Mouse (Mus musculus): ENCODE results near the gene Npsr1. TPM values are rescaled to one million over a fixed set of nuclear protein-coding genes. Genes with fewer than 3 reads are reported as not detected.

The Npsr1 gene
- polyA plus RNA-seq, 2 experiments: 0.02 to 0.13 TPM

DNA sequence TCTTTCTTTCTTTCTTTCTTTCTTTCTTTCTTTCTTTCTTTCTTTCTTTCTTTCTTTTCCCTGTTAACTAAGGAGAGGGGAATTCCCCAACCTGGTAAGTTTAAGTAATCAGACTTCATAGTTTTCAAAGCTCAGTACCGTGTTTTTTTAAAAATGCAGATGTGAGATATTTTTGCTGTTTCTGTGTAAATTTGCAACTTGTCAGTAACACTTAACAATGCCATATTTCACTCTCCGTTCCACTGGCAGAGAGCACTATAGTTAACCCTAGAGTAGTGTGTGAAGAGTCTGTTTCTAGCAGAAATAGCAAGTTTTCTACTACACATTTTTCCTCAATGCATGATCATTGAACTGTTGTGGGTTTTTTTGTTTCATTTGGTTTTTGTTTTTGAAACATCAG is 730 bp downstream of the Npsr1 start:
- H3K27ac ChIP-seq: no peak overlapping the region
- H3K9ac ChIP-seq (replicated peaks): no peak overlapping the region
- H3K9me3 ChIP-seq (ENCODE audit: control insufficient read depth, low read length): no peaks in the 10 kb centered on the region
- H3K36me3 ChIP-seq (replicated peaks; ENCODE audit: control insufficient read depth, insufficient read depth, low read depth): no peaks in the 10 kb centered on the region
- H3K4me2 ChIP-seq (ENCODE audit: low read depth): no peak overlapping the region
- no peaks in the 10 kb centered on the region for H3K4me1 ChIP-seq (replicated peaks; ENCODE audit: control insufficient read depth in 2 of 2, insufficient read depth in 2 of 2, low read length in 1 of 2)
- no peak overlapping the region for H3K4me3 ChIP-seq (ENCODE audit: insufficient read depth in 1 of 2, low read depth in 2 of 2, low read length in 2 of 2)
- DNase-seq (ENCODE audit: low read depth in 3 of 3, low spot score in 3 of 3) (no peak), ATAC-seq (ENCODE audit: insufficient read depth) (no peak)
- H3K27me3 ChIP-seq (ENCODE audit: control insufficient read depth, insufficient read depth, low read length): no peaks in the 10 kb centered on the region
- TF ChIP-seq EP300 (IDR thresholded peaks at IDR 0.05; ENCODE audit: low read depth): no peak
- TF ChIP-seq CTCF (IDR thresholded peaks at IDR 0.05; ENCODE audit: low read depth): no peak
- WGBS (ENCODE audit: insufficient replicate concordance): 54% methylated on average over 2 of the region's 2 CpGs

- no peak overlapping the region for H3K9ac ChIP-seq (replicated peaks)
- ATAC-seq (ENCODE audit: insufficient read depth) (no peak), DNase-seq (ENCODE audit: low read depth in 3 of 3, low spot score in 3 of 3) (no peak)
- no peak overlapping the region for H3K4me2 ChIP-seq (ENCODE audit: low read depth)
- H3K27ac ChIP-seq: no peak overlapping the region
- H3K9me3 ChIP-seq (ENCODE audit: control insufficient read depth, low read length): no peaks in the 10 kb centered on the region
- TF ChIP-seq EP300 (IDR thresholded peaks at IDR 0.05; ENCODE audit: low read depth) (no peak), CTCF (IDR thresholded peaks at IDR 0.05; ENCODE audit: low read depth) (no peak)
- no peaks in the 10 kb centered on the region for H3K36me3 ChIP-seq (replicated peaks; ENCODE audit: control insufficient read depth, insufficient read depth, low read depth)
- no peaks in the 10 kb centered on the region for H3K27me3 ChIP-seq (ENCODE audit: control insufficient read depth, insufficient read depth, low read length)
- H3K4me3 ChIP-seq (ENCODE audit: insufficient read depth in 1 of 2, low read depth in 2 of 2, low read length in 2 of 2): no peak overlapping the region
- no peaks in the 10 kb centered on the region for H3K4me1 ChIP-seq (replicated peaks; ENCODE audit: control insufficient read depth in 2 of 2, insufficient read depth in 2 of 2, low read length in 1 of 2)
- WGBS (ENCODE audit: insufficient replicate concordance): 67% methylated on average over 4 of the region's 4 CpGs
These were observed 1.8 kb downstream of the Npsr1 start for GRCm38 (mm10) chr9:24099631-24100030.

- Histone ChIP-seq H3K36me3 (replicated peaks; ENCODE audit: control insufficient read depth, insufficient read depth, low read depth) (no peaks in the 10 kb centered on the region), H3K27me3 (ENCODE audit: control insufficient read depth, insufficient read depth, low read length) (no peaks in the 10 kb centered on the region), H3K9ac (replicated peaks) (no peak overlapping the region), H3K4me1 (replicated peaks; ENCODE audit: control insufficient read depth in 2 of 2, insufficient read depth in 2 of 2, low read length in 1 of 2) (no peaks in the 10 kb centered on the region), H3K9me3 (ENCODE audit: control insufficient read depth, low read length) (no peaks in the 10 kb centered on the region), H3K27ac (no peak overlapping the region), H3K4me2 (ENCODE audit: low read depth) (no peak overlapping the region), H3K4me3 (ENCODE audit: insufficient read depth in 1 of 2, low read depth in 2 of 2, low read length in 2 of 2) (no peak overlapping the region)
- TF ChIP-seq EP300 (IDR thresholded peaks at IDR 0.05; ENCODE audit: low read depth) (no peak), CTCF (IDR thresholded peaks at IDR 0.05; ENCODE audit: low read depth) (peak; percentile 54)
- ATAC-seq (ENCODE audit: insufficient read depth): no peak
- whole genome bisulfite sequencing (ENCODE audit: insufficient replicate concordance): 35% methylated on average over 4 of the region's 4 CpGs
- peak in 2 of 3 experiments; percentile 0 to 1 for DNase-seq (ENCODE audit: low read depth in 3 of 3, low spot score in 3 of 3)
These were observed 21.6 kb downstream of the Npsr1 start for GRCm38 (mm10) chr9:24119423-24119822.

DNA sequence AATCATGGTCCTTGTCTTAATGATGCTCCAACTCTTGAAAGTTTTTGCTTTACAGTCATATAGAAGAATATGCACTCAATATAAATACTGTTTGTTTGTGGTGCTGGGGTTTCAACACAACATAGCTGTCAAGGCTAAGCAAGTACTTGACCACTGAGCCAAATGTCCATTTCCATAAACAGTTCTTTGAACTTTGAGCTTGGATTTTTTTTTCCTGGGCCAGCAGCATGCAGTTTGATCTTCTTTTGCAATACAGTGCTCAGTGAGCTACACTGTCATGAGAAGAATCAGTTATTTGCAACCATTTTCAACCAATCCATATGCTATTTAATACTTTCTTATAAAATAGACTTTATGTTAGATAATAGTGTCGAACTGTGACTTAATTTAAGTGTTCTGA is 35.3 kb downstream of the Npsr1 start:
- no peaks in the 10 kb centered on the region for H3K36me3 ChIP-seq (replicated peaks; ENCODE audit: control insufficient read depth, insufficient read depth, low read depth)
- no peak overlapping the region for H3K4me2 ChIP-seq (ENCODE audit: low read depth)
- no peaks in the 10 kb centered on the region for H3K4me1 ChIP-seq (replicated peaks; ENCODE audit: control insufficient read depth in 2 of 2, insufficient read depth in 2 of 2, low read length in 1 of 2)
- WGBS (ENCODE audit: insufficient replicate concordance): 56% methylated on average over 1 of the region's 1 CpGs
- DNase-seq (ENCODE audit: low read depth in 3 of 3, low spot score in 3 of 3) (no peak), ATAC-seq (ENCODE audit: insufficient read depth) (no peak)
- H3K27me3 ChIP-seq (ENCODE audit: control insufficient read depth, insufficient read depth, low read length): no peaks in the 10 kb centered on the region
- H3K27ac ChIP-seq: no peak overlapping the region
- no peaks in the 10 kb centered on the region for H3K9me3 ChIP-seq (ENCODE audit: control insufficient read depth, low read length)
- no peak overlapping the region for H3K4me3 ChIP-seq (ENCODE audit: insufficient read depth in 1 of 2, low read depth in 2 of 2, low read length in 2 of 2)
- no peak for TF ChIP-seq EP300 (IDR thresholded peaks at IDR 0.05; ENCODE audit: low read depth)
- TF ChIP-seq CTCF (IDR thresholded peaks at IDR 0.05; ENCODE audit: low read depth): no peak
- H3K9ac ChIP-seq (replicated peaks): no peak overlapping the region

DNA sequence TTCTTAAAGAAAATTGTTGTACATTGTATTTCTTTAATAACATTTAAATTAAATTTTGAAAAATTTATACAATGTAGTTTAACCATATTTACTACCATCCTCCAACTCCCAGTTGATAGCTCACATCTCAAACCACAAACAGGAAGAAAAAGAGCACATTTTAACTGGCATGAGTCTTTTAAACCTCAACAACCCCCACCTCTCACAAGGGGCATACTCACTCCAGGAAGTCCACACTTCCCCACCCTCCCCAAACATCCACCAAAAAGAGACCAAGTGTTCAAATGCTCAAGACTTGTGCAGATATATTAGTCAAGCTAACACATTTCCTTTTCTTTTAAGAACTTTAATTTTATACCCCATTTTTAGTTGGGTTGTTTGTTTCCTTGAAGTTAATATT is 38.6 kb downstream of the Npsr1 start:
- TF ChIP-seq EP300 (IDR thresholded peaks at IDR 0.05; ENCODE audit: low read depth) (no peak), CTCF (IDR thresholded peaks at IDR 0.05; ENCODE audit: low read depth) (no peak)

More for the DNA sequence above, 38.6 kb downstream of the Npsr1 start:
- no peak for DNase-seq (ENCODE audit: low read depth in 3 of 3, low spot score in 3 of 3)
- H3K4me1 ChIP-seq (replicated peaks; ENCODE audit: control insufficient read depth in 2 of 2, insufficient read depth in 2 of 2, low read length in 1 of 2): no peaks in the 10 kb centered on the region
- H3K36me3 ChIP-seq (replicated peaks; ENCODE audit: control insufficient read depth, insufficient read depth, low read depth): no peaks in the 10 kb centered on the region
- no peak for ATAC-seq (ENCODE audit: insufficient read depth)
- no peak overlapping the region for H3K27ac ChIP-seq
- H3K27me3 ChIP-seq (ENCODE audit: control insufficient read depth, insufficient read depth, low read length): no peaks in the 10 kb centered on the region
- H3K9ac ChIP-seq (replicated peaks): no peak overlapping the region
- H3K4me2 ChIP-seq (ENCODE audit: low read depth): no peak overlapping the region
- H3K4me3 ChIP-seq (ENCODE audit: insufficient read depth in 1 of 2, low read depth in 2 of 2, low read length in 2 of 2): no peak overlapping the region
- no peaks in the 10 kb centered on the region for H3K9me3 ChIP-seq (ENCODE audit: control insufficient read depth, low read length)
